In the genomic region with DNA sequence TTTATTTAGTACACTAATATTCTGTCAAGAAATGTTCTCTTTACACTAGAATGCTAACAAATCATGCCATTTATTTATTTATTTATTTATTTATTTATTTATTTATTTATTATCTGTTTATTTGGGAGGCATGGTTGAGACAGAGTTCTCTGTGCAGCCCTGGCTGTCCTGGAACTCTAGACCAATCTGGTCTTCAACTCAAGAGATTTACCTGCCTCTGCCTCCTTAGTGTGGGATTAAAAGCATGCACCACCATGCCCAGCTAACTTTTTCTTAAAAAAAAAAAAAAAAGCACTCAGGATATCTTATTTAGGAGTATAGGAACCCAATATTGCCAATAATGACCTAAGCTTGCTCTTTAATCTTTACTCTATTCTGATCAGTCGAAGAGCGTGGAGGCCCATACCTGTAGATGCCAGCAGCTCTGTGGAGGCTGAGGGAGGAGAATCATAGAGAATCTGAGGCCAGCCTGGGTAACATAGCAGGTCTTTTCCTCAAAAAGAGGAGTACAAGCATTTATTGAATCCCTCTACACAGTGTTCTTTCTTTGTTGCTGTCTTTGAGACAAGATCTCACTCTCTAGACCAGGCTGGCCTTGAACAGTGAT, we compare ENCODE assay signal across 8 mouse cellular contexts. TPM values are rescaled to one million over a fixed set of nuclear protein-coding genes. Genes with fewer than 3 reads are reported as not detected.
DNase-seq lines count a peak whose midpoint lies in the region; ATAC-seq and TF ChIP-seq lines count a peak whose summit lies in the region.

No protein-coding gene starts in this region.

- peak overlapping the region; percentile 90; the same call in 1 of the 2 replicates for H3K4me3 ChIP-seq in heart, embryonic 12.5 days
- H3K4me3 ChIP-seq in G1E (ENCODE audit: low read depth, low read length) = peak overlapping the region; percentile 75; the same call in 1 of the 2 replicates
- H3K4me3 ChIP-seq in hindbrain, embryonic 11.5 days (ENCODE audit: low read depth, low read length) = no peak overlapping the region; the same call in 1 of the 2 replicates
- H3K4me3 ChIP-seq in midbrain, embryonic 10.5 days = peak overlapping the region; percentile 81

- H3K27me3 ChIP-seq in heart, embryonic 12.5 days (replicated peaks) = no peaks in the 10 kb centered on the region
- H3K27me3 ChIP-seq in G1E (ENCODE audit: insufficient read depth, low read length) = no peaks in the 10 kb centered on the region; the same call in 1 of the 2 replicates
- no peaks in the 10 kb centered on the region for H3K27me3 ChIP-seq in hindbrain, embryonic 11.5 days (ENCODE audit: control insufficient read depth, insufficient read depth, low read length)
- no peaks in the 10 kb centered on the region for H3K27me3 ChIP-seq in midbrain, embryonic 10.5 days (ENCODE audit: low read depth, poor library complexity, severe bottlenecking)

- H3K4me1 ChIP-seq in heart, embryonic 12.5 days (replicated peaks) = peaks cover 6% of the 10 kb centered on the region
- peaks cover 11% of the 10 kb centered on the region for H3K4me1 ChIP-seq in G1E (ENCODE audit: insufficient read depth, low read depth, low read length)
- no peaks in the 10 kb centered on the region for H3K4me1 ChIP-seq in hindbrain, embryonic 11.5 days (replicated peaks; ENCODE audit: control insufficient read depth, insufficient read depth, low read length)
- H3K4me1 ChIP-seq in midbrain, embryonic 10.5 days = peaks cover 10% of the 10 kb centered on the region

- H3K9me3 ChIP-seq in heart, embryonic 12.5 days (replicated peaks) = no peaks in the 10 kb centered on the region
- H3K9me3 ChIP-seq in G1E (replicated peaks) = no peaks in the 10 kb centered on the region
- no peaks in the 10 kb centered on the region for H3K9me3 ChIP-seq in hindbrain, embryonic 11.5 days (ENCODE audit: control insufficient read depth, low read length)
- no peaks in the 10 kb centered on the region for H3K9me3 ChIP-seq in midbrain, embryonic 10.5 days (replicated peaks)

- intact Hi-C loops in left cerebral cortex, postnatal 25 days (cut with DNase I) = loop anchor here (5.0 kb wide), 2 partner anchors 110 to 495 kb away; partner anchors contain the start of gene Nek1

- no peak for ATAC-seq in heart, embryonic 12.5 days (ENCODE audit: insufficient number of reproducible peaks, low FRiP score)
- ATAC-seq in G1E (ENCODE audit: extremely low read depth, insufficient number of reproducible peaks, low FRiP score, poor library complexity, severe bottlenecking) = no peak
- ATAC-seq in hindbrain, embryonic 11.5 days (ENCODE audit: low FRiP score) = no peak; the same call in 1 of the 2 replicates

- WGBS in heart, embryonic 12.5 days = 100% methylated on average over 2 of the region's 2 CpGs
- 97% methylated on average over 2 of the region's 2 CpGs for WGBS in hindbrain, embryonic 11.5 days
- WGBS in midbrain, embryonic 10.5 days = 93% methylated on average over 2 of the region's 2 CpGs

- DNase-seq in heart, adult 18-20 months = no peak
- DNase-seq in G1E (ENCODE audit: low spot score) = no peak
- peak; percentile 17 for DNase-seq in hindbrain, embryonic 11.5 days (ENCODE audit: low spot score)
- no peak for DNase-seq in midbrain, embryonic 10.5 days (ENCODE audit: low spot score)
- no peak for DNase-seq in thymus, postnatal 4 days
- DNase-seq in left cerebral cortex, postnatal 25 days (ENCODE audit: low spot score in 2 of 2) = no peak
- no peak for DNase-seq in spleen, adult 18-20 months

- no peak for TF ChIP-seq CTCF in G1E (IDR thresholded peaks at IDR 0.05; ENCODE audit: low read depth, low read length)

- no peak overlapping the region for H3K9ac ChIP-seq in heart, embryonic 12.5 days
- H3K9ac ChIP-seq in hindbrain, embryonic 11.5 days (ENCODE audit: low read depth, low read length) = no peak overlapping the region

- peak overlapping the region; percentile 91; the same call in 1 of the 2 replicates for H3K4me2 ChIP-seq in heart, embryonic 12.5 days
- no peak overlapping the region for H3K4me2 ChIP-seq in hindbrain, embryonic 11.5 days (replicated peaks; ENCODE audit: low read depth, low read length)

- H3K27ac ChIP-seq in heart, embryonic 12.5 days (ENCODE audit: poor library complexity, severe bottlenecking) = no peak overlapping the region
- no peak overlapping the region for H3K27ac ChIP-seq in hindbrain, embryonic 11.5 days (ENCODE audit: low read depth, low read length)
- peak overlapping the region; percentile 93 for H3K27ac ChIP-seq in midbrain, embryonic 10.5 days (replicated peaks)

- H3K36me3 ChIP-seq in heart, embryonic 12.5 days = peaks cover 2% of the 10 kb centered on the region
- H3K36me3 ChIP-seq in G1E (replicated peaks) = peaks cover 16% of the 10 kb centered on the region
- H3K36me3 ChIP-seq in hindbrain, embryonic 11.5 days (ENCODE audit: control insufficient read depth, insufficient read depth, low read length) = no peaks in the 10 kb centered on the region
- peaks cover 7% of the 10 kb centered on the region for H3K36me3 ChIP-seq in midbrain, embryonic 10.5 days

RNA-seq across cellular contexts. Expression of gene Cbr4, which starts 0.5 kb away (rescaled TPM):
- 37.8 and 39.0 TPM in 2 replicates for polyA plus RNA-seq in heart, embryonic 12.5 days (2016; fragmentation: Nextera tagmentation; extraction: Ambion mirVana)
- total RNA-seq in heart, adult 18-20 months (2021) = 10 to 100 TPM; 83.9 to 91.3 TPM
- total RNA-seq in G1E (2014; fragmentation: Nextera tagmentation) (35.6 and 44.2 TPM in 2 replicates), G1E (2017) (68.3 and 84.7 TPM in 2 replicates)
- 1.3 and 1.7 TPM in 2 replicates for polyA plus RNA-seq in G1E (2012)
- 29.8 and 31.8 TPM in 2 replicates for polyA plus RNA-seq in hindbrain, embryonic 11.5 days (2014; fragmentation: Nextera tagmentation; extraction: Ambion mirVana)
- 28.1 and 30.0 TPM in 2 replicates for polyA plus RNA-seq in midbrain, embryonic 10.5 days (2016; fragmentation: Nextera tagmentation; extraction: Ambion mirVana)
- total RNA-seq in left cerebral cortex, postnatal 25 days (2021) = 10 to 100 TPM; 21.3 to 21.5 TPM

Comparison
In these comparisons a context has a peak if more than half of its experiments do, and no peak if none do; other contexts are left out.
1. RNA of gene Cbr4, which starts 0.5 kb away (polyA plus RNA-seq): 37.8 to 39.0 TPM in heart, embryonic 12.5 days, 29.8 to 31.8 TPM in hindbrain, embryonic 11.5 days and 28.1 to 30.0 TPM in midbrain, embryonic 10.5 days; 1.3 to 1.7 TPM in G1E; every median in the first group is over 10 times any median in the second.